Mouse (Mus musculus): Measurements from ENCODE around the gene Tssc4.

DNA sequence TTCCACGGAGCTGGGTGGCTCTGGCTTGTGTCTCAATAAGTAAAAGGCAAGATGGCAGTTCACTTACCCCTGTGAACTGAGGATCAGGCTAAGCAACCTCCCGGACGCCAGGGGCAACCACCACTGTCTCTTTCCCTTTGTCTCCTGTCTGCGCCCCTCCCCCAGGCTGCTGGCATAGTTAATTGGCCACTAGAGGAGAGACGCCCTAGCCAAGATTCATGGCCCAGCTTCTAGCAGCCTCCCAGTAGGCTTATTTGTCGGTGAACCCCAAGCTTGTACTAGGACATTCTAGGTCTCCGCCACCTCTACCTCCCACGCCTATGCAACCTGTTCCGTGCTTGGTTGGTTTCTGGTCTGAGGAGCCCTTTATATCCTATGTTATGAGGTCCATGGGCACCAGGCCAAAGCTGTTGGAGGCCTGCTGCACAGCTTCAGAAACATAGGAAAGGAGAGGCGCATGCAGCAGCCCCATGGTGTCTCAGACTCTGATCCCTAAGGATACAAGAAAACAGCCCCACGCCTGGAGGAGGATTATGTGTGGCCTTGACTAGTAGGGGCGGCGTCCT lies 650 bp upstream of the Tssc4 start:
- TF ChIP-seq CTCF (IDR thresholded peaks at IDR 0.05; ENCODE audit: borderline replicate concordance, control insufficient read depth, extremely low read depth, insufficient read depth, low read length, poor library complexity) (no peak), POLR2A (IDR thresholded peaks at IDR 0.05; ENCODE audit: control insufficient read depth, extremely low read depth, insufficient read depth, low read length, poor library complexity) (no peak)
